Mouse (Mus musculus) testis, adult 2 months (tissue): ENCODE results near the gene App. TPM values are rescaled to one million over a fixed set of nuclear protein-coding genes. Genes with fewer than 3 reads are reported as not detected.

Source experiments
- H3K27ac ChIP-seq: fragments of 200-500 bp; 2 replicates; pipeline ENCODE4 v1.5.1; 2012; ENCODE audit warnings: low read depth, low read length; ENCODE audit not compliant: control insufficient read depth, insufficient read depth
- H3K27me3 ChIP-seq: fragments of 200-500 bp; 2 replicates; pipeline ENCODE4 v1.6.1; 2012; ENCODE audit warnings: mild to moderate bottlenecking, low read length, moderate library complexity; ENCODE audit not compliant: control insufficient read depth, insufficient read depth
- H3K36me3 ChIP-seq: fragments of 200-500 bp; 2 replicates; pipeline ENCODE4 v1.6.1; 2012; ENCODE audit warnings: mild to moderate bottlenecking, low read length; ENCODE audit not compliant: control insufficient read depth, insufficient read depth
- H3K4me1 ChIP-seq: fragments of 200-500 bp; 2 replicates; pipeline ENCODE4 v1.6.1; 2012; ENCODE audit warnings: low read length; ENCODE audit not compliant: control insufficient read depth, insufficient read depth
- H3K4me3 ChIP-seq: fragments of 200-500 bp; 2 replicates; pipeline ENCODE4 v1.5.1; 2012; ENCODE audit warnings: low read depth, mild to moderate bottlenecking, low read length, moderate library complexity, mixed read lengths; ENCODE audit not compliant: control insufficient read depth
- CTCF ChIP-seq: fragments of 200-500 bp; IDR thresholded peaks from 2 replicates; pipeline ENCODE4 v1.5.1; 2012; ENCODE audit warnings: low read depth, mild to moderate bottlenecking, inconsistent platforms, low read length, moderate library complexity; ENCODE audit not compliant: control insufficient read depth, insufficient read depth, insufficient replicate concordance
- POLR2A ChIP-seq: fragments of 200-500 bp; IDR thresholded peaks from 2 replicates; pipeline ENCODE4 v1.6.1; 2012; ENCODE audit warnings: low read depth, mild to moderate bottlenecking, inconsistent platforms, low read length, moderate library complexity; ENCODE audit not compliant: control insufficient read depth
- polyA plus RNA-seq: library from polyadenylated mRNA; depleted of rRNA; stranded (reverse); fragments of >200 nt; gene quantifications from 2 replicates; pipeline ENCODE4 v1.2.3, GENCODE M21; 2012

App gene
- polyA plus RNA-seq, 1 experiment: 89.0 TPM

GRCm38 (mm10) chr16:85020696-85021323 is 152.8 kb downstream of the App start:
- Histone ChIP-seq H3K4me1 (no peaks in the 10 kb centered on the region), H3K36me3 (no peaks in the 10 kb centered on the region), H3K27ac (no peak overlapping the region), H3K27me3 (no peaks in the 10 kb centered on the region), H3K4me3 (no peak overlapping the region)
- no peak for TF ChIP-seq CTCF
- no peak for TF ChIP-seq POLR2A

GRCm38 (mm10) chr16:85019273-85019672 is 154.3 kb downstream of the App start:
- no peak overlapping the region for H3K27ac ChIP-seq
- H3K27me3 ChIP-seq: no peaks in the 10 kb centered on the region
- TF ChIP-seq POLR2A (no peak), CTCF (no peak)
- no peaks in the 10 kb centered on the region for H3K36me3 ChIP-seq
- H3K4me3 ChIP-seq: no peak overlapping the region
- no peaks in the 10 kb centered on the region; the same call in 1 of the 2 replicates for H3K4me1 ChIP-seq

- Histone ChIP-seq H3K36me3 (no peaks in the 10 kb centered on the region), H3K27ac (no peak overlapping the region), H3K4me3 (no peak overlapping the region), H3K27me3 (no peaks in the 10 kb centered on the region), H3K4me1 (no peaks in the 10 kb centered on the region; the same call in 1 of the 2 replicates)
- TF ChIP-seq POLR2A (no peak), CTCF (no peak)
Observed at GRCm38 (mm10) chr16:85017845-85018244, 155.7 kb downstream of the App start.

- no peak for TF ChIP-seq POLR2A
- no peak for TF ChIP-seq CTCF
- no peaks in the 10 kb centered on the region for H3K36me3 ChIP-seq
- H3K27me3 ChIP-seq: no peaks in the 10 kb centered on the region
Observed at GRCm38 (mm10) chr16:85012695-85013094, 160.9 kb downstream of the App start.

GRCm38 (mm10) chr16:85012172-85012571 is 161.4 kb downstream of the App start:
- no peaks in the 10 kb centered on the region for H3K27me3 ChIP-seq
- no peaks in the 10 kb centered on the region for H3K36me3 ChIP-seq
- H3K27ac ChIP-seq: no peak overlapping the region
- TF ChIP-seq CTCF (no peak), POLR2A (no peak)
- H3K4me3 ChIP-seq: no peak overlapping the region
- H3K4me1 ChIP-seq: no peaks in the 10 kb centered on the region; the same call in 1 of the 2 replicates

More at GRCm38 (mm10) chr16:85012695-85013094, 160.9 kb downstream of the App start:
- H3K4me3 ChIP-seq: no peak overlapping the region
- H3K27ac ChIP-seq: no peak overlapping the region
- no peaks in the 10 kb centered on the region; the same call in 1 of the 2 replicates for H3K4me1 ChIP-seq

GRCm38 (mm10) chr16:85010651-85011050 is 162.9 kb downstream of the App start:
- H3K4me1 ChIP-seq: no peaks in the 10 kb centered on the region; the same call in 1 of the 2 replicates
- H3K36me3 ChIP-seq: no peaks in the 10 kb centered on the region
- H3K4me3 ChIP-seq: no peak overlapping the region
- TF ChIP-seq POLR2A (no peak), CTCF (no peak)
- H3K27ac ChIP-seq: no peak overlapping the region
- no peaks in the 10 kb centered on the region for H3K27me3 ChIP-seq

GRCm38 (mm10) chr16:85008866-85009645 is 164.5 kb downstream of the App start:
- Histone ChIP-seq H3K36me3 (no peaks in the 10 kb centered on the region), H3K4me3 (no peak overlapping the region), H3K27ac (peak overlapping the region; percentile 70), H3K4me1 (no peaks in the 10 kb centered on the region), H3K27me3 (no peaks in the 10 kb centered on the region)
- TF ChIP-seq CTCF: no peak
- TF ChIP-seq POLR2A: no peak
